Mouse (Mus musculus) inflammation-experienced regulatory T-cells, adult 16 weeks (primary cell): ENCODE measurements around the gene Hsdl2. TPM values are rescaled to one million over a fixed set of nuclear protein-coding genes. Genes with fewer than 3 reads are reported as not detected.

Experiments
- polyA plus RNA-seq: library from polyadenylated mRNA; unstranded; fragments of 100-300 nt; shearing (Covaris generic); gene quantifications from one replicate; pipeline ENCODE4 v1.2.1, GENCODE M21; 2017

Gene Hsdl2
- polyA plus RNA-seq, result 41.6 TPM

GRCm38 (mm10) chr4:59581314-59582185 is at the start of gene Hsdl2:
TSS of gene Hsdl2 (plus strand) at chr4:59581563.

GRCm38 (mm10) chr4:59549175-59549976 is 32.0 kb upstream of the Hsdl2 start, which contains the start of gene Ptbp3:
TSS of gene Ptbp3 (minus strand) at chr4:59549364.

GRCm38 (mm10) chr4:59625998-59626910 is 44.9 kb downstream of the Hsdl2 start, which contains the start of gene E130308A19Rik:
TSS of gene E130308A19Rik (plus strand) at chr4:59626211.

Other genes with a start within 250 kb of the Hsdl2 start
- gene Susd1, start 142.9 kb upstream of the Hsdl2 start, polyA plus RNA-seq, result 4.7 TPM
- 189 TPM for gene Ptbp3, start 32.2 kb upstream of the Hsdl2 start, polyA plus RNA-seq
- gene E130308A19Rik, start 44.6 kb downstream of the Hsdl2 start, polyA plus RNA-seq, result 10.1 TPM
- 77.7 TPM for gene Inip, start 220.0 kb downstream of the Hsdl2 start, polyA plus RNA-seq
- gene Snx30, start 224.3 kb downstream of the Hsdl2 start, polyA plus RNA-seq, result 3.5 TPM